Mouse (Mus musculus) 3T3-L1 (cell line): ENCODE data around the gene Olfr1306.

ENCODE experiments used
- DNase-seq: peaks from one replicate; pipeline ENCODE4 v3.0.0-alpha.2; 2015; ENCODE audit warnings: low read depth, low spot score

Gene Olfr1306

DNA sequence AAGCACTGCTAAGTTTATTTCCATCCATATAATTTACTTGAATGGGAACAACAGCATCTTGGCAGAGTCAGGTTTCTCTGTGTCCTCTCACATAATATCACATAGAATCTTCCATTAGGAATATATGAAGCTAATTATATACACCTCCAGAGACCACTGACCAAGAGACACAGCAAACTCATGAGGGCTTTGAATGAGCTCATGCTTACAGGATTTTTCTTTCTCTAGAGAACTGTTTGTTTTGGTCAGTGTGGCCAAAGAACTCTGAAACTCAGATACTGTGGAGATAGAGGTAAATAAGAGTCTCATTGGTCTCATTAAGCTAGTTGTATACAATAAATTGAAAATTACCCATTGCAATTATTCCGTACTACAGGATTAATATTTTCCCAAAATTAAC, at the start of gene Olfr1306:
Olfr1306 (minus strand) TSS at position 101 of the 400 bp plus-strand sequence.
- DNase-seq: no peak

DNA sequence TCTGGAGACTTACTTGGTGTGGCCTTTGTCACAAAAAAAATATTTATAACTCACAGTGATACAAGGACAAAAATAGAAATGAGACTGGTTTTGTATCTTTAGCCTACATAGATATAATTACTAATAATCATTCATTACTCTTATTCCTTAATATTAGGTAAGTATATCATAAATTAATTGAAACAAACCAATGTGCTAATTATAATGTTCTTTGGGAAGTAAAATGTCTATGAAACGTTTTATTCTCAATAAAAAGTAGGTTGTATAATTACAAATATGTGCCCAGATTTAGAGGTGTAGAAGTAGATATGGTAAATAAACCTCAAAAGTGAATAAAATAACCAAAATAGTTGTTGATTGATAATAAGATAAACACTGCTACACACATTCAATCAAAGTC, 48.8 kb upstream of the Olfr1306 start, which contains the start of gene Olfr1308:
Olfr1308 (minus strand) TSS at position 101 of the 400 bp plus-strand sequence.
- no peak for DNase-seq

DNA sequence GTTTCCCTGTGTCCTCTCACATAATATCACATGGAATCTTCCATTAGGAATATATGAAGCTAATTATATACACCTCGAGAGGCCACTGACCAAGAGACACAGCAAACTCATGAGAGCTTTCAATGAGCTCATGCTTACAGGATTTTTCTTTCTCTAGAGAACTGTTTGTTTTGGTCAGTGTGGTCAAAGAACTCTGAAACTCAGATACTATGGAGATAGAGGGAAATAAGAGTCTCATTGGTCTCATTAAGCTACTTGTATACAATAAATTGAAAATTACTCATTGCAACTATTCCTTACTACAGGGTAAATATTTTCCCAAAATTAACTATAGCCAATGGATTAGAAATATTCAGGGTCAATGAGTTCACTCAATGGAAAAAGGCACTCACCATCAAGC, 33.3 kb upstream of the Olfr1306 start, which contains the start of gene Olfr1307:
Olfr1307 (minus strand) TSS at position 101 of the 400 bp plus-strand sequence.
- DNase-seq: no peak

DNA sequence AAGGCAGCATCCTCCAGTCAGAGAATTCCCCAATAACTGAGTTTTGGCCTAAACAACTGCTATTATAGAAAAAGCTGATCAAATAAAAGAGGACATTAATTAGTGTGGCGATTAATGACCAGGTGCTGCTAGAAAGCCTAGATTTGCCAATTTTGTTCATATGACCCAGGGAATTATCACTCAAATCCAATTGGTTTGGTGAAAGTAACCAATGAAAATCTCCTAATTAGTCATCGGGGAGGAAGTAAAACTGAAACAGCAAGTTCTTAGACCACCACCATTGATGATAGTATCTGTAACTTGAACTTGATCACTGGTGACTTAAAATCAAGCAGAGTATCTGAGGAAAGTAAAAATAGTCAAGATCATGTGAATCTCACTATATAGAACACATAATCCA, 39.0 kb downstream of the Olfr1306 start, which contains the start of gene Olfr1305:
Olfr1305 (minus strand) TSS at position 101 of the 400 bp plus-strand sequence.
- DNase-seq: no peak
